Mouse (Mus musculus): ENCODE measurements around the gene Zfp53.
A peak's percentile ranks its signal among the peaks of the same experiment; 100 is the strongest.
"Not testable (repeated sequence)": the region's sequence is repeated elsewhere in the genome, so short reads cannot be mapped to it uniquely, and the experiment has no call there.

Zfp53 gene

GRCm38 (mm10) chr17:21488760-21489499, at the start of gene Zfp53:
Gene Zfp53, plus strand, starts transcription at chr17:21488998.
- peak; percentile 92 for DNase-seq (ENCODE audit: low read depth, low spot score)

GRCm38 (mm10) chr17:21449669-21450068, 39.1 kb upstream of the Zfp53 start:
- peak; percentile 84 for DNase-seq (ENCODE audit: low read depth, low spot score)

- peak; percentile 97 for DNase-seq (ENCODE audit: low read depth, low spot score)
Observed at GRCm38 (mm10) chr17:21450138-21450704, 38.6 kb upstream of the Zfp53 start, which contains the start of gene Zfp51. Gene Zfp51, plus strand, starts transcription at chr17:21450374.

- no peak for DNase-seq (ENCODE audit: low read depth, low spot score)
Observed at GRCm38 (mm10) chr17:21463550-21463949, 25.2 kb upstream of the Zfp53 start.

GRCm38 (mm10) chr17:21472032-21472652, 16.7 kb upstream of the Zfp53 start:
- peak; percentile 60 for DNase-seq (ENCODE audit: low read depth, low spot score)

GRCm38 (mm10) chr17:21472653-21473307, 16.0 kb upstream of the Zfp53 start:
- DNase-seq (ENCODE audit: low read depth, low spot score), result no peak

GRCm38 (mm10) chr17:21473362-21474190, 15.2 kb upstream of the Zfp53 start:
- DNase-seq (ENCODE audit: low read depth, low spot score), result peak; percentile 53

GRCm38 (mm10) chr17:21474729-21475128, 14.1 kb upstream of the Zfp53 start:
- DNase-seq (ENCODE audit: low read depth, low spot score), result not testable (repeated sequence)

GRCm38 (mm10) chr17:21475290-21475689, 13.5 kb upstream of the Zfp53 start:
- not testable (repeated sequence) for DNase-seq (ENCODE audit: low read depth, low spot score)

GRCm38 (mm10) chr17:21476351-21476750, 12.4 kb upstream of the Zfp53 start:
- DNase-seq (ENCODE audit: low read depth, low spot score), result not testable (repeated sequence)

- peak; percentile 47 for DNase-seq (ENCODE audit: low read depth, low spot score)
Observed at GRCm38 (mm10) chr17:21478103-21478777, 10.6 kb upstream of the Zfp53 start.

- peak; percentile 43 for DNase-seq (ENCODE audit: low read depth, low spot score)
Observed at GRCm38 (mm10) chr17:21489500-21490001, 753 bp downstream of the Zfp53 start.

- DNase-seq (ENCODE audit: low read depth, low spot score), result no peak
Observed at GRCm38 (mm10) chr17:21501365-21501764, 12.6 kb downstream of the Zfp53 start.

- DNase-seq (ENCODE audit: low read depth, low spot score), result peak; percentile 32
Observed at GRCm38 (mm10) chr17:21504524-21504923, 15.7 kb downstream of the Zfp53 start.

GRCm38 (mm10) chr17:21506258-21506657, 17.5 kb downstream of the Zfp53 start:
- DNase-seq (ENCODE audit: low read depth, low spot score), result no peak

GRCm38 (mm10) chr17:21509756-21510155, 21.0 kb downstream of the Zfp53 start:
- DNase-seq (ENCODE audit: low read depth, low spot score), result no peak

GRCm38 (mm10) chr17:21515403-21516105, 26.8 kb downstream of the Zfp53 start:
- peak; percentile 88 for DNase-seq (ENCODE audit: low read depth, low spot score)

- DNase-seq (ENCODE audit: low read depth, low spot score), result peak; percentile 81
Observed at GRCm38 (mm10) chr17:21516201-21517129, 27.7 kb downstream of the Zfp53 start.
